Mouse (Mus musculus) heart, embryonic 14.5 days (tissue): Measurements from ENCODE around the gene Gnb3. TPM values are rescaled to one million over a fixed set of nuclear protein-coding genes. Genes with fewer than 3 reads are reported as not detected.

Experiments
- ATAC-seq: fragments of 200-750 bp; cut with Nextera tagmentation; 2 replicates; pipeline ENCODE4 v1.8.0; 2017; ENCODE audit warnings: low read depth, moderate TSS enrichment; ENCODE audit not compliant: insufficient number of reproducible peaks, insufficient read depth, low FRiP score
- H3K27ac ChIP-seq, 2 experiments: fragments of 200-500 bp in 1 of 2; fragments of 300-500 bp in 1 of 2; sonication (generic) in 1 of 2; replicated peaks in 1 of 2; 2 replicates each; pipeline ENCODE4 v1.5.1; 2012 to 2014; ENCODE audit warnings: low read depth in 2 of 2, low read length in 2 of 2, control low read depth in 1 of 2, mild to moderate bottlenecking in 1 of 2, mixed read lengths in 1 of 2; ENCODE audit not compliant: control insufficient read depth in 1 of 2, insufficient read depth in 1 of 2
- H3K27me3 ChIP-seq: fragments of 300-500 bp; sonication (generic); 2 replicates; pipeline ENCODE4 v1.6.1; 2014; ENCODE audit warnings: mild to moderate bottlenecking, low read length, control low read depth; ENCODE audit not compliant: control insufficient read depth, insufficient read depth
- H3K36me3 ChIP-seq: fragments of 300-500 bp; sonication (generic); 2 replicates; pipeline ENCODE4 v1.6.1; 2014; ENCODE audit warnings: mild to moderate bottlenecking, control low read depth, low read length, mixed read lengths; ENCODE audit not compliant: control insufficient read depth, insufficient read depth
- H3K4me1 ChIP-seq, 2 experiments: fragments of 200-500 bp in 1 of 2; fragments of 300-500 bp in 1 of 2; sonication (generic) in 1 of 2; 2 replicates each; pipeline ENCODE4 v1.6.1; 2012 to 2014; ENCODE audit warnings: low read length in 2 of 2, control low read depth in 1 of 2, mixed read lengths in 1 of 2; ENCODE audit not compliant: control insufficient read depth in 2 of 2, insufficient read depth in 2 of 2
- H3K4me2 ChIP-seq: fragments of 300-500 bp; sonication (generic); 2 replicates; pipeline ENCODE4 v1.6.1; 2014; ENCODE audit warnings: mild to moderate bottlenecking, low read length
- H3K4me3 ChIP-seq, 2 experiments: fragments of 200-500 bp in 1 of 2; fragments of 300-500 bp in 1 of 2; sonication (generic) in 1 of 2; 2 replicates each; pipeline ENCODE4 v1.5.1; 2012 to 2014; ENCODE audit warnings: low read length in 2 of 2, mild to moderate bottlenecking in 2 of 2, control low read depth in 1 of 2, low read depth in 1 of 2, moderate library complexity in 1 of 2; ENCODE audit not compliant: control insufficient read depth in 1 of 2, insufficient read depth in 1 of 2
- H3K9ac ChIP-seq: fragments of 300-500 bp; sonication (generic); 2 replicates; pipeline ENCODE4 v1.6.1; 2014; ENCODE audit warnings: mild to moderate bottlenecking, low read length
- H3K9me3 ChIP-seq: fragments of 300-500 bp; sonication (generic); 2 replicates; pipeline ENCODE4 v1.6.1; 2016; ENCODE audit warnings: low read length, control low read depth; ENCODE audit not compliant: control insufficient read depth
- WGBS: fragments of 180-500 bp; shearing (Covaris S2); extraction: QIAGEN DNeasy Blood & Tissue Kit; methylation state at CpG from one replicate; pipeline ENCODE4 v1.1.7; 2014; 5-methylcytosine and 5-hydroxymethylcytosine counted together
- polyA plus RNA-seq: library from polyadenylated mRNA; unstranded; fragments of >200 nt; fragmentation: Nextera tagmentation; extraction: Ambion mirVana; gene quantifications from 2 replicates; pipeline ENCODE4 v1.2.1, GENCODE M21; 2014

Gene Gnb3
- polyA plus RNA-seq, 1 experiment from 2014 or later = 6.7 TPM

DNA sequence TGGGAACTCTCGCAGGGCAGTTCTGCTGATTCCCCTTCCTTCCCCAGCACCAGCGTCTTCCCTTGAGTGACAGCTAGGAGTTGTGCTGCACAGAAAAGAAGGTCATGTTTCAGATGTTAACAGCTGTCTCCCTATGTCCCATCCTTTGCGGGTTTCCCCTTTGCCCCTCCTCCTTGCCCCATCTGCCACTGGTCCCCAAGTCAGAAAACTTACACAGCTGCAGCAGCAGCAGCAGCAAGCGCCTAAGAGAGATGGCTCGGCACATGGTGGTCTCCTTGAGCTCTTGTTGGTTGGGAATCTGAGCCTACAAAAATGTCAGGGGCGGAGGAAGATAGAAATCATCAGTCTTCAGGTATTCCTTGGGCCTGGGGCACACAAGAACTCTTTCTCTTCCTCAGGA, 39.3 kb upstream of the Gnb3 start:
- WGBS = 55% methylated on average over 6 of the region's 6 CpGs
- H3K4me2 ChIP-seq = no peak overlapping the region
- no peaks in the 10 kb centered on the region for H3K9me3 ChIP-seq
- no peak overlapping the region for H3K4me3 ChIP-seq
- H3K27me3 ChIP-seq = no peaks in the 10 kb centered on the region
- ATAC-seq = no peak
- no peak overlapping the region for H3K27ac ChIP-seq
- H3K36me3 ChIP-seq = no peaks in the 10 kb centered on the region
- H3K4me1 ChIP-seq = no peaks in the 10 kb centered on the region
- H3K9ac ChIP-seq = no peak overlapping the region

DNA sequence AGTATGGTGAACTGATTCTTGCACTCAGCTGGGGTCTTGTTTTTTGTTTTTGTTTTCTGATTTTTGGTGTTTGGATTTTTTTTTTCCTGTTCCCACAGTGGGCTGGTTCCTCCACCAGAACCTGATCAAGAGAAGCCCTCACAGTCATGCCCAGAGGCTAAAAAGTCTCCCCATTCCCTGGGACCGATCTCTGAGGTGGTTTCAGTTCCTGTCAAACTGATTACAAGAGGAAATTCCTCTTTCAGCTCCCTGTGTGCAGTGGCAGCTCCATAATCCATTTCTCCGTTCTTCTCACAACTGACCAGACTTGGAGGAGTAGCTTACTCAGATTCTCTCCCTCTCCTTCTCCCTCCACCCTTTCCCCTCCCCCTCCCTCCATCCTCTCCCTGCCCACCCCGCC, 34.3 kb upstream of the Gnb3 start:
- Histone ChIP-seq H3K9me3 (no peaks in the 10 kb centered on the region), H3K9ac (no peak overlapping the region), H3K27me3 (no peaks in the 10 kb centered on the region), H3K4me3 (no peak overlapping the region), H3K4me2 (no peak overlapping the region), H3K4me1 (no peaks in the 10 kb centered on the region), H3K36me3 (no peaks in the 10 kb centered on the region), H3K27ac (no peak overlapping the region)
- no peak for ATAC-seq
- 25% methylated on average over 3 of the region's 3 CpGs for WGBS

DNA sequence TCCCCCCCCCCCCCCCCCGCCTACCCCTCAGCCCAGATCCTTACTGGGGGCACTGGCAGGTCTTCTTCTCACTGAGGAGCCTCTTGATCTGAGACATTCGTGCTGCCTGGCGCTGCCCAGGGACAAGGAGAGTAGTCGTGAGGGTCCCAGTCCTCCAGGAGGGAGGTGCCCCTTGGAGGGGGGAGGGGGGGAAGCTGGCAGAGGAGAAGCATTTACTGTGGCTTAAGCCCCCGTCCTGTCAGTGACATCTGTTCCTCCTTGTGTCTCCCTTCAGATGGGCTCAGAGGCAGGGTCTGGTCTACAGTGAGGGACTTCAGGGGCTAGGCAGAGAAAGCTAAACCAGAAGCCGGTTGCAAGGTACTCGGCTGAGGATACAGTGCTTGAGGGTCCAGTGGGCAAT, 26.5 kb upstream of the Gnb3 start:
- no peak overlapping the region for H3K9ac ChIP-seq
- H3K27me3 ChIP-seq = peaks cover 22% of the 10 kb centered on the region
- 59% methylated on average over 6 of the region's 7 CpGs for WGBS
- H3K36me3 ChIP-seq = no peaks in the 10 kb centered on the region
- no peak overlapping the region for H3K27ac ChIP-seq
- H3K4me1 ChIP-seq = peaks cover 11 to 13% of the 10 kb centered on the region in 2 experiments; a peak in 3 of 4 replicates
- no peak overlapping the region for H3K4me2 ChIP-seq
- no peak for ATAC-seq
- H3K4me3 ChIP-seq = no peak overlapping the region
- H3K9me3 ChIP-seq = no peaks in the 10 kb centered on the region

DNA sequence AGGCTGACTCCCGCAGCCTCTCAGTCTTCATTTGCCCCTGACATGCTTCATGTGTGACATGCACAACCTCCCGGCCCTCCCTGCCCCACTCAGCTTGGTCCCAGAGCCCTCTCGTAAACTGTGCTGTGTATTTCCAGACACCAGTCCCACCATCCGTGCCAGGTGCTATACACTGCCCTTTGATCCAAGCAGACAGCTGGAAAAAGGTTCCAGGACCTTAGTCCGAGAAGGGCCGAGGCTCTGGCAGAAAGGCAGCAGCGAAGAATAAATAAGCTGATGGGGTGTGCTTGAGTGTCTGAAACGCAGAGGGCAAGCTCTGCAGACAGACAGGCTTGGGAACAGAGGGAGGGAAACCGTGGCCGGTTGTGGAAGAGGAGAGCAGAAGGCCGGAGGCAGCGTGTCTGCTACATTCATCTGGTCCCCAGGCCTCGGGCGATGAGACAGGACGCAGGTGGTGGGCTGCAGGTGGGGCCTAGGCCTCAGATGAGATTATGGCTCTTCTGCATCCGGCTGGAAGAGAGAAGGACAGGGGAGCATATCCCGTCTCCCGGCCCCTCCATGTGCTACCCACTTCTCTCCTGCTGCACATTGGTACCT, 25.8 kb upstream of the Gnb3 start:
- no peak for ATAC-seq
- H3K4me2 ChIP-seq = no peak overlapping the region
- 62% methylated on average over 18 of the region's 18 CpGs for WGBS
- no peak overlapping the region for H3K27ac ChIP-seq
- H3K4me3 ChIP-seq = no peak overlapping the region
- no peak overlapping the region for H3K9ac ChIP-seq
- H3K27me3 ChIP-seq = peaks cover 24% of the 10 kb centered on the region
- H3K4me1 ChIP-seq = peaks cover 11 to 16% of the 10 kb centered on the region in 2 experiments; a peak in 3 of 4 replicates
- H3K9me3 ChIP-seq = no peaks in the 10 kb centered on the region
- H3K36me3 ChIP-seq = no peaks in the 10 kb centered on the region

DNA sequence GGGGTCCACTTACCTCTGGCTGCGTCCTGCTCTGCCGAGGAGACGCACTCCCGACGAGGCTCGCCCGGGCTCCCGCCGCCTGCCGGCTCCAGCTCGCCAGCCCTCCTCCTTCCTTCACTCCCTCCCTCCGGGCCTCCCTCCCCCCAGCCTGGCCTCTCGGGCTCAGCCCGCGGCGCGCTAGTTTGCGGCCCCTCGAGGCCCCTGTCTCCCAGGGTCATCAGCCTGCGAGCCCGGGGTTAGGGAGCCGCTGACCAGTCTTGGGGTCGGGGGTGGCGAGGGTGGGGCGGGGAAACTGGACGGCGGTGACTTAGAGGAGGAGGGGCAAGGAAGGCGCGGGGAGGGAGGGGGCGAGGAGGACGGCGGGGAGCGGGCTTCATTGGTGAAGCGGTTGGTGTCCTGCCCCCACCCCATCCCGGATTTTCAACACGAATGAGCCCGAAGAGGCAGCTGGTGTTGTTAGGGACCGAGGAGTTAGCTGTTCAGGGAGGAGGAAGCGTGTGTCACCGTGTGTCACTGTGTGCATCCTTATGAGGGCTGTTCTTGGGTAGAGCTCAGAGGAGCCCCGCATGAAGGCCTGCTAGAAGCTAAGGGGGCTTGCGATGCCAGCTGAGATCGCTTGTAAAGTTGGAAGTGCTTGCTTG, 23.7 kb upstream of the Gnb3 start, which contains the start of gene Gpr162:
TSS of gene Gpr162 (minus strand) at position 326 of the 641 bp plus-strand sequence.
- under 1% methylated on average over 39 of the region's 43 CpGs for WGBS
- Histone ChIP-seq H3K9ac (peak within 1 kb of the TSS; percentile 77), H3K4me1 (peaks cover 14 to 21% of the 10 kb centered on the region in 2 experiments; a peak in 3 of 4 replicates), H3K4me3 (peak within 1 kb of the TSS; percentile 54 to 62), H3K4me2 (peak within 1 kb of the TSS; percentile 96), H3K27me3 (peaks cover 32% of the 10 kb centered on the region), H3K9me3 (no peaks in the 10 kb centered on the region), H3K27ac (no peak within 1 kb of the TSS), H3K36me3 (no peaks in the 10 kb centered on the region)
- ATAC-seq = peak; percentile 45; the same call in 1 of the 2 replicates

DNA sequence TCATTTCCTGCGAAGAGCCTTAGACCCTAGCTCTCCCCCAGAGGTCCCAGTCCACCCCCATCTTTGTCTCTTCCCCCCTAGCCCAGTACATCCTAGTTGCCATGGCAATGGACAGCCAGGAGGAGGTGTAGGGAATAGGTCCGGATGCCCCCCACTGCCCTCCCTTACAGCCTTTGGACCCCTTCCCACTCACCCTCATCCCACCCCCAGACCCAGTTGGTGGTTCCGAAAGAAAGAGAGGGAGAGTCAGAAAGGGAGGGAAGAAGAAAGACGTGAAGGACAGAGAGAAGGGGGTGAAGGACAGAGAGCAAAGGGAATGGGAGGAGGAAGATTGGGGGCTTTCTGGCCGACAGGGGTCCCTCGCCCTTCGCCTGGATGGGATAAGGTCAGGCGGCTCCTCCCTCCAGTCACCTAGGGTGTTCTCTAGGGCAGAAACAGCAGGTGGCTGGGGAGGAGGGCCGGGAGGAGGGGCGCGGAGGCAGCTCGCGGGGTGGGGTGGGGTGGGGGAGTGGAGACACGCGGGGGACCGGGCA, 23.1 kb upstream of the Gnb3 start:
- H3K4me1 ChIP-seq = peaks cover 14 to 22% of the 10 kb centered on the region in 2 experiments; a peak in 3 of 4 replicates

DNA sequence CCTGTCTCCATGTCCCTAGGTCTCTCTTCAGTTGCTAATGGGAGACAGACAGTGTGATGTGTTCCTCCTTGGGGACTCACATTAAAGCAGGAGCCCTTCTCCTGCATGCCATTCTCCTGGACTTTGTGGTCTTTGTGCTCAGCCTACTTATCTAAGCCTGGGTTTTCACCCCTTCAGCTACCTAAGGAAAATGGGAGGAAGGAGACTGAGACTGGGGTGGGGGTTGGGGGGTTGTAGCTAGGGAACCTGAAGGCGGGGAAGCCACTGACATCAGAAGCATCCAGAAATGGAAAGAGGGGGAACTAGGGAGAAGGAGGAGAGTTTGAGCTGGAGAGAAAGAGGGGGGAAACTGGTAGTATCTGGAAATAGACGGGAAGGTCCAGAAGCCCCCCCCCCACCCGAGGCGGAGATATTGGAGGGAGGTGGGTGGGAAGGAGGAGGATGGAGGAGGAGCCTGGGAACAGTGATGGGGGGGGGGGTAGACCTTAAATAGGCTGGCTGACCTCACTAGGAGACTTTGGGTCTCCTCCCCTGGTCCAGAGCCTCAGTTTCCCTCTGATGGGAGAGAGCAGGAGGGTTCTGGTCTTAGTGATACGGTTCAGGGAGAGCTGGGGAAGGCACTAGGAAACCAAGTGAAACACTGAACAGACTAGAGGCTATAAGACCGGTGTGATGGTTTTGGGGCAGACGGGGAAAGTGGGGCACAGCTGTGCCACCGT, 22.5 kb upstream of the Gnb3 start:
- peak overlapping the region; percentile 96 for H3K4me2 ChIP-seq
- H3K9ac ChIP-seq = peak overlapping the region; percentile 77; the same call in 1 of the 2 replicates
- H3K9me3 ChIP-seq = no peaks in the 10 kb centered on the region
- H3K27ac ChIP-seq = no peak overlapping the region
- peaks cover 37% of the 10 kb centered on the region for H3K27me3 ChIP-seq
- H3K36me3 ChIP-seq = no peaks in the 10 kb centered on the region
- peak overlapping the region; percentile 54 to 62 for H3K4me3 ChIP-seq
- no peak for ATAC-seq
- peaks cover 14 to 24% of the 10 kb centered on the region in 2 experiments; a peak in 3 of 4 replicates for H3K4me1 ChIP-seq
- 22% methylated on average over 8 of the region's 8 CpGs for WGBS

More for the DNA sequence above, 23.1 kb upstream of the Gnb3 start:
- Histone ChIP-seq H3K4me2 (peak overlapping the region; percentile 96), H3K36me3 (no peaks in the 10 kb centered on the region), H3K9me3 (no peaks in the 10 kb centered on the region), H3K4me3 (peak overlapping the region; percentile 54 to 62), H3K9ac (peak overlapping the region; percentile 77), H3K27ac (no peak overlapping the region), H3K27me3 (peaks cover 32% of the 10 kb centered on the region)
- WGBS = 1% methylated on average over 15 of the region's 16 CpGs
- ATAC-seq = 0 out of 2 replicates have a peak, but pooled peaks have one; percentile 8
